Mouse (Mus musculus): ENCODE measurements at regions not wholly inside any gene's neighbourhood (a gene's known extent, or its start where the extent isn't known, plus 50 kb on each side); places are given as distances from the start of the nearest gene placed in this dataset.

GRCm38 (mm10) chr12:79961881-79962280 lies 150.9 kb downstream of the Zfp36l1 start:
- H3K4me1 ChIP-seq (ENCODE audit: control insufficient read depth, insufficient read depth, low read length), result peaks cover 3% of the 10 kb centered on the region; the same call in 1 of the 2 replicates
- no peak overlapping the region for H3K4me3 ChIP-seq (ENCODE audit: insufficient read depth, low read length)
- TF ChIP-seq POLR2A (IDR thresholded peaks at IDR 0.05; ENCODE audit: borderline replicate concordance, low read depth, low read length) (no peak), CTCF (IDR thresholded peaks at IDR 0.05; ENCODE audit: low read depth, low read length) (no peak)
- no peak overlapping the region for H3K27ac ChIP-seq (ENCODE audit: insufficient read depth, low read depth, low read length)

- Histone ChIP-seq H3K27ac (ENCODE audit: insufficient read depth, low read depth, low read length) (no peak overlapping the region), H3K4me3 (ENCODE audit: insufficient read depth, low read length) (no peak overlapping the region), H3K4me1 (ENCODE audit: control insufficient read depth, insufficient read depth, low read length) (peaks cover 3% of the 10 kb centered on the region; the same call in 1 of the 2 replicates)
- TF ChIP-seq CTCF (IDR thresholded peaks at IDR 0.05; ENCODE audit: low read depth, low read length), result no peak
- TF ChIP-seq POLR2A (IDR thresholded peaks at IDR 0.05; ENCODE audit: borderline replicate concordance, low read depth, low read length), result no peak
These were observed 151.7 kb downstream of the Zfp36l1 start for GRCm38 (mm10) chr12:79961076-79961475.

- H3K4me3 ChIP-seq (ENCODE audit: insufficient read depth, low read length), result no peak overlapping the region
- no peak for TF ChIP-seq CTCF (IDR thresholded peaks at IDR 0.05; ENCODE audit: low read depth, low read length)
- TF ChIP-seq POLR2A (IDR thresholded peaks at IDR 0.05; ENCODE audit: borderline replicate concordance, low read depth, low read length), result no peak
- peaks cover 3% of the 10 kb centered on the region; the same call in 1 of the 2 replicates for H3K4me1 ChIP-seq (ENCODE audit: control insufficient read depth, insufficient read depth, low read length)
- H3K27ac ChIP-seq (ENCODE audit: insufficient read depth, low read depth, low read length), result no peak overlapping the region
These were observed 152.4 kb downstream of the Zfp36l1 start for GRCm38 (mm10) chr12:79960446-79960845.

DNA sequence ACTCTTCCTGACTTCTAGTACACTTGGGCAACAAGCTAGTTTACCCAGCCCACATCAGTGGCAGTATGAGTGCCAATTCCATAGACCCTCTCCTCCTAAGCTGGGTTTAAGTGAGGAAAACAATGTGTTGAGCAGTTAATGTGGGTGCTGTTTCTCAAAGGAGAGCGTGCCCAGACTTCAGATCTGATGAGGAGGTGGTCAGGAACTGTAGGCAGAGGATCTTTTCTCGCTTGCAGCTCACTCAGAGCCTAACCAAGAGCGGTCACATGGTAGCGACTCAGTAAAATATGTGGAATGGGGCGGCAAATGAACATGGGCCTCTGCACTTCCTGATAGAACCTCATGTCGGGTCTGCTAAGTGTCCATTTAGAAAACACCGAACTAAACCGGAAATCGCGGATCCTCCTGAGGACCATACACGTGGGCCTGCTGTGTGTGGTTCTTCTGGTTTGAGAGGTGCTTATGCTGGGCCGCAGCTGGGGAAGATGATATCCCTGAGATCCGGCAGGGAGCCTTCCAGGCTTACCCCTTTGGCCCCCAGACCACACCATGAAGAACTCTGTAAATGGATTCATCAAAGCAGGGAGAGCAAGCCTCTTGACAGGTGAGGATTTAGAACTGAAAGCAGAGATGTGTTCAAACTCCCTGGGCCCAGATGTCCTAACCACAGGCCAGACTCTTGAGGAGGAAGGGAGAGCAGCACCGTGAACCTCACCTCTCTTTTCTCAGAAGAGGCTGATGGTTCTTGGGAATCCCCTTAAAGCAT lies 153.1 kb downstream of the Zfp36l1 start:
- no peak overlapping the region for H3K27ac ChIP-seq (ENCODE audit: insufficient read depth, low read depth, low read length)
- H3K4me1 ChIP-seq (ENCODE audit: control insufficient read depth, insufficient read depth, low read length), result peaks cover under 1% of the 10 kb centered on the region; the same call in 1 of the 2 replicates

GRCm38 (mm10) chr12:79957211-79957610 lies 155.6 kb downstream of the Zfp36l1 start:
- TF ChIP-seq CTCF (IDR thresholded peaks at IDR 0.05; ENCODE audit: low read depth, low read length), result no peak
- no peak for TF ChIP-seq POLR2A (IDR thresholded peaks at IDR 0.05; ENCODE audit: borderline replicate concordance, low read depth, low read length)
- peaks cover 3% of the 10 kb centered on the region for H3K4me1 ChIP-seq (ENCODE audit: control insufficient read depth, insufficient read depth, low read length)
- no peak overlapping the region for H3K4me3 ChIP-seq (ENCODE audit: insufficient read depth, low read length)
- H3K27ac ChIP-seq (ENCODE audit: insufficient read depth, low read depth, low read length), result no peak overlapping the region

More for the DNA sequence above, 153.1 kb downstream of the Zfp36l1 start:
- H3K4me3 ChIP-seq (ENCODE audit: insufficient read depth, low read length), result no peak overlapping the region
- TF ChIP-seq POLR2A (IDR thresholded peaks at IDR 0.05; ENCODE audit: borderline replicate concordance, low read depth, low read length), result no peak
- TF ChIP-seq CTCF (IDR thresholded peaks at IDR 0.05; ENCODE audit: low read depth, low read length), result no peak

GRCm38 (mm10) chr12:79956351-79956750 lies 156.5 kb downstream of the Zfp36l1 start:
- no peak overlapping the region for H3K4me3 ChIP-seq (ENCODE audit: insufficient read depth, low read length)
- peaks cover 3% of the 10 kb centered on the region for H3K4me1 ChIP-seq (ENCODE audit: control insufficient read depth, insufficient read depth, low read length)
- TF ChIP-seq CTCF (IDR thresholded peaks at IDR 0.05; ENCODE audit: low read depth, low read length), result no peak
- TF ChIP-seq POLR2A (IDR thresholded peaks at IDR 0.05; ENCODE audit: borderline replicate concordance, low read depth, low read length), result no peak
- H3K27ac ChIP-seq (ENCODE audit: insufficient read depth, low read depth, low read length), result no peak overlapping the region

DNA sequence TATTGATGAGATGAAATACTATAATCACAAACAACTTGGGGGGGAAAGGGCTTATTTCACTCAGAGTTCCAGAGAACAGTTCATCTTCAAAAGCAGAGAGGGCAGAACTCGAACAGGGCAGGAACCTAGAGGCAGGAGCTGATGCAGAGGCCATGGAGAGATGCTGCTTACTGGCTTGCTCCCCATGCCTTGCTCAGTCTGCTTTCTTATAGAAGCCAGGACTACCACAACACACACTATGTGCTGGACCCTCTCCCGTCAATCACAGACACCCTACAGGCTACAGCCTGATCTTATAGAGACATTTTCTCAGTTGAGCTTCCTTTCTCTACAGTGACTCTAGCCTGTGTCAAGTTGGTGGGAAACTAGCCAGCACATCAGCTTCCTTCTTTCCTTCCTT lies 157.3 kb downstream of the Zfp36l1 start:
- no peak overlapping the region for H3K4me3 ChIP-seq (ENCODE audit: insufficient read depth, low read length)
- TF ChIP-seq POLR2A (IDR thresholded peaks at IDR 0.05; ENCODE audit: borderline replicate concordance, low read depth, low read length) (no peak), CTCF (IDR thresholded peaks at IDR 0.05; ENCODE audit: low read depth, low read length) (no peak)
- H3K27ac ChIP-seq (ENCODE audit: insufficient read depth, low read depth, low read length), result no peak overlapping the region
- H3K4me1 ChIP-seq (ENCODE audit: control insufficient read depth, insufficient read depth, low read length), result peaks cover 3% of the 10 kb centered on the region

DNA sequence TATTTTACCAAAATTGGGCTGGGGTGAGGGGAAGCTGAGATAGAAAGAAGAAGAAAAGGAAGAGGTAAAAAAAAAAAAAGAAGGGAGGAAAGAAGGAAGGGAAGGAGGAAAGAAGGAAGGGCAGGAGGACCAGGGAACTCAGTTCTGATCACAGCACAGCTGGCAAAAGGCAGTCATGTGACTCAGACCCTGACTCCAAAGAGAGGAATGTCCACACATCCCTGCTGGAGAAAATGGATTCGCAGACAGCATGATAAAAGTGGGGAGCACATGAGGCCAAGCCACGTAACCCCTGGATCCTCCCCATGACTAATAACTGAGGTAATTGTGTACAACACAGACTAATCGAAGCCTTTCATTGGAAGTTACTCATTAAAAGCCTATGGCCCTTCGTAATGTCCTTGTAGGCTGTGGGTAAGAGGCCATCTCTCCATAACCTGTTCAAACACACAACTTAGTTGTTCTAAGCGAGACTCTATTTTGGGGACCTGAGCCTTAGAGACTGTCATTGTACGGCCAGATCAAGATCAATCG lies 162.2 kb downstream of the Zfp36l1 start:
- H3K4me3 ChIP-seq (ENCODE audit: insufficient read depth, low read length), result no peak overlapping the region
- no peak overlapping the region for H3K27ac ChIP-seq (ENCODE audit: insufficient read depth, low read depth, low read length)
- peaks cover 3% of the 10 kb centered on the region for H3K4me1 ChIP-seq (ENCODE audit: control insufficient read depth, insufficient read depth, low read length)
- TF ChIP-seq CTCF (IDR thresholded peaks at IDR 0.05; ENCODE audit: low read depth, low read length), result no peak
- no peak for TF ChIP-seq POLR2A (IDR thresholded peaks at IDR 0.05; ENCODE audit: borderline replicate concordance, low read depth, low read length)

- TF ChIP-seq CTCF (IDR thresholded peaks at IDR 0.05; ENCODE audit: low read depth, low read length) (no peak), POLR2A (IDR thresholded peaks at IDR 0.05; ENCODE audit: borderline replicate concordance, low read depth, low read length) (no peak)
- H3K27ac ChIP-seq (ENCODE audit: insufficient read depth, low read depth, low read length), result no peak overlapping the region
- H3K4me1 ChIP-seq (ENCODE audit: control insufficient read depth, insufficient read depth, low read length), result peaks cover 3% of the 10 kb centered on the region
- H3K4me3 ChIP-seq (ENCODE audit: insufficient read depth, low read length), result no peak overlapping the region
These were observed 163.6 kb downstream of the Zfp36l1 start for GRCm38 (mm10) chr12:79949101-79949824.

DNA sequence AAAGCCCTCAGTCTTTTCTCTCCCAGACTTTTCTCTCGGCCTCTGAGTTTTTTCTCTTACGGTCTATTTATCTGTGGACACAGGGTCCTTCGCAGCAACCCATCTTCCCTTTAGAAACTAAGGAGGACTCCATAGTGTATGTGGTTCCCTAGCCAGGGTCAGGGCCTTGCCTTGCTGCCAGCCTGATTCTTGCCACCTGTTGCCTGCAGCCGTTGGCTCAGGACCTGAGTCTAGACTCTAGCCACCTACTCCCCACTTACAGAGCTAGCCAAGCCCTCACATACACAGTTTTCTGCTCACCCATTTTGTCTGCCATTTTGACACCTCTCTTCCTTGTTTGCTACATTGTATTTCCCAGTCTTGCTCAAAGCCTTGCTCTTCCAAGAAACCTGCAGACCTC lies 165.2 kb downstream of the Zfp36l1 start:
- Histone ChIP-seq H3K4me1 (ENCODE audit: control insufficient read depth, insufficient read depth, low read length) (no peaks in the 10 kb centered on the region), H3K4me3 (ENCODE audit: insufficient read depth, low read length) (no peak overlapping the region), H3K27ac (ENCODE audit: insufficient read depth, low read depth, low read length) (no peak overlapping the region)
- TF ChIP-seq CTCF (IDR thresholded peaks at IDR 0.05; ENCODE audit: low read depth, low read length) (no peak), POLR2A (IDR thresholded peaks at IDR 0.05; ENCODE audit: borderline replicate concordance, low read depth, low read length) (no peak)
